Mouse (Mus musculus) stomach, postnatal 0 days (tissue): ENCODE results near the gene Gm2056. TPM values are rescaled to one million over a fixed set of nuclear protein-coding genes. Genes with fewer than 3 reads are reported as not detected.
"Not testable (repeated sequence)": the region's sequence is repeated elsewhere in the genome, so short reads cannot be mapped to it uniquely, and the experiment has no call there.

ENCODE experiments used
- ATAC-seq: fragments of 200-750 bp; cut with Nextera tagmentation; 2 replicates; pipeline ENCODE4 v1.8.0; 2017; ENCODE audit not compliant: low FRiP score, low TSS enrichment
- DNase-seq: peaks from one replicate; pipeline ENCODE4 v3.0.0-alpha.2; 2016; ENCODE audit warnings: low spot score
- H3K27ac ChIP-seq: fragments of 300-500 bp; sonication (generic); replicated peaks from 2 replicates; pipeline ENCODE4 v1.5.1; 2014; ENCODE audit warnings: mild to moderate bottlenecking, control low read depth
- H3K27me3 ChIP-seq: fragments of 300-500 bp; sonication (generic); 2 replicates; pipeline ENCODE4 v1.6.1; 2014; ENCODE audit warnings: low read length; ENCODE audit not compliant: control insufficient read depth, insufficient read depth
- H3K36me3 ChIP-seq: fragments of 300-500 bp; sonication (generic); 2 replicates; pipeline ENCODE4 v1.6.1; 2014; ENCODE audit warnings: low read length, mixed read lengths; ENCODE audit not compliant: control insufficient read depth, insufficient read depth
- H3K4me1 ChIP-seq: fragments of 300-500 bp; sonication (generic); replicated peaks from 2 replicates; pipeline ENCODE4 v1.6.1; 2014; ENCODE audit warnings: antibody characterized with exemption; ENCODE audit not compliant: control insufficient read depth, insufficient read depth
- H3K4me2 ChIP-seq: fragments of 300-500 bp; sonication (generic); replicated peaks from 2 replicates; pipeline ENCODE4 v1.6.1; 2014; ENCODE audit warnings: low read depth, mild to moderate bottlenecking, control low read depth, moderate library complexity
- H3K4me3 ChIP-seq: fragments of 300-500 bp; sonication (generic); 2 replicates; pipeline ENCODE4 v1.5.1; 2014; ENCODE audit warnings: low read depth, low read length, control low read depth
- H3K9ac ChIP-seq: fragments of 300-500 bp; sonication (generic); 2 replicates; pipeline ENCODE4 v1.6.1; 2014; ENCODE audit warnings: mild to moderate bottlenecking, low read length, control low read depth, mixed read lengths
- H3K9me3 ChIP-seq: fragments of 300-500 bp; sonication (generic); 2 replicates; pipeline ENCODE4 v1.6.1; 2016; ENCODE audit warnings: low read length; ENCODE audit not compliant: control insufficient read depth
- CTCF ChIP-seq: IDR thresholded peaks from 2 replicates; pipeline ENCODE4 v1.5.1; 2016; ENCODE audit warnings: antibody characterized with exemption, low read depth, mild to moderate bottlenecking, moderate library complexity
- WGBS: fragments of 180-500 bp; shearing (Covaris S2); extraction: QIAGEN DNeasy Blood & Tissue Kit; methylation state at CpG from one replicate; pipeline ENCODE4 v1.1.7; 2014; 5-methylcytosine and 5-hydroxymethylcytosine counted together
- polyA plus RNA-seq: library from polyadenylated mRNA; unstranded; fragments of >200 nt; fragmentation: Nextera tagmentation; extraction: Ambion mirVana; gene quantifications from 2 replicates; pipeline ENCODE4 v1.2.1, GENCODE M21; 2015

The Gm2056 gene
- polyA plus RNA-seq, result not detected in 2 replicates

GRCm38 (mm10) chr12:88026704-88027103 is at the start of gene Gm2056:
Gm2056 (plus strand) TSS chr12:88027004.
- not testable (repeated sequence) for H3K9ac ChIP-seq, H3K9me3 ChIP-seq, DNase-seq, H3K27me3 ChIP-seq, H3K27ac ChIP-seq, H3K4me2 ChIP-seq, ATAC-seq, H3K36me3 ChIP-seq, H3K4me3 ChIP-seq, H3K4me1 ChIP-seq
- 69% methylated on average over 1 of the region's 1 CpGs for WGBS

- peak; percentile 51 for TF ChIP-seq CTCF
- not testable (repeated sequence) for DNase-seq, ATAC-seq, H3K27me3 ChIP-seq, H3K4me1 ChIP-seq, H3K4me2 ChIP-seq, H3K4me3 ChIP-seq, H3K36me3 ChIP-seq, H3K9me3 ChIP-seq, H3K9ac ChIP-seq, H3K27ac ChIP-seq
These were observed 42.8 kb upstream of the Gm2056 start for GRCm38 (mm10) chr12:87984000-87984399.

- WGBS, result 61% methylated on average over 3 of the region's 3 CpGs
- not testable (repeated sequence) for H3K9me3 ChIP-seq, H3K4me2 ChIP-seq, ATAC-seq, H3K4me3 ChIP-seq, DNase-seq, H3K36me3 ChIP-seq, H3K27ac ChIP-seq, H3K4me1 ChIP-seq, H3K27me3 ChIP-seq, H3K9ac ChIP-seq
These were observed 22.7 kb upstream of the Gm2056 start for GRCm38 (mm10) chr12:88004118-88004517.

GRCm38 (mm10) chr12:88011548-88011947 is 15.3 kb upstream of the Gm2056 start, which contains the start of gene Gm2075:
Gm2075 (plus strand) TSS chr12:88011848.
- ATAC-seq, H3K36me3 ChIP-seq, H3K4me3 ChIP-seq, H3K4me2 ChIP-seq, H3K27ac ChIP-seq, DNase-seq, H3K9me3 ChIP-seq, H3K9ac ChIP-seq, H3K4me1 ChIP-seq, H3K27me3 ChIP-seq: not testable (repeated sequence)
- no CpG with 5 or more reads among the region's 1 CpGs for WGBS

GRCm38 (mm10) chr12:88018671-88019070 is 8.1 kb upstream of the Gm2056 start, which contains the start of gene Gm6803:
Gm6803 (minus strand) TSS chr12:88018771.
- not testable (repeated sequence) for H3K27me3 ChIP-seq, H3K4me3 ChIP-seq, H3K27ac ChIP-seq, DNase-seq, ATAC-seq, H3K4me1 ChIP-seq, H3K9me3 ChIP-seq, H3K4me2 ChIP-seq, H3K36me3 ChIP-seq, H3K9ac ChIP-seq
- 69% methylated on average over 2 of the region's 2 CpGs for WGBS

- not testable (repeated sequence) for ATAC-seq
- WGBS, result 91% methylated on average over 5 of the region's 5 CpGs
These were observed 5.4 kb downstream of the Gm2056 start for GRCm38 (mm10) chr12:88032250-88032649.

GRCm38 (mm10) chr12:88039062-88039461 is 12.3 kb downstream of the Gm2056 start:
- not testable (repeated sequence) for H3K4me2 ChIP-seq, H3K4me3 ChIP-seq, H3K4me1 ChIP-seq, H3K36me3 ChIP-seq, H3K9me3 ChIP-seq, ATAC-seq, H3K27ac ChIP-seq, H3K27me3 ChIP-seq, H3K9ac ChIP-seq, DNase-seq
- peak; percentile 58 for TF ChIP-seq CTCF

More at GRCm38 (mm10) chr12:88032250-88032649, 5.4 kb downstream of the Gm2056 start:
- not testable (repeated sequence) for H3K9me3 ChIP-seq, H3K36me3 ChIP-seq, H3K4me2 ChIP-seq, H3K27ac ChIP-seq, H3K4me3 ChIP-seq, DNase-seq, H3K9ac ChIP-seq, H3K4me1 ChIP-seq, H3K27me3 ChIP-seq

- H3K4me3 ChIP-seq, H3K4me2 ChIP-seq, H3K27ac ChIP-seq, H3K9me3 ChIP-seq, H3K9ac ChIP-seq, ATAC-seq, H3K4me1 ChIP-seq, DNase-seq, H3K36me3 ChIP-seq, H3K27me3 ChIP-seq: not testable (repeated sequence)
- 76% methylated on average over 1 of the region's 1 CpGs for WGBS
These were observed 12.9 kb downstream of the Gm2056 start for GRCm38 (mm10) chr12:88039703-88040102.

- not testable (repeated sequence) for H3K9ac ChIP-seq, H3K27me3 ChIP-seq, H3K27ac ChIP-seq, H3K4me1 ChIP-seq, H3K36me3 ChIP-seq, H3K9me3 ChIP-seq, DNase-seq, H3K4me3 ChIP-seq, ATAC-seq, H3K4me2 ChIP-seq
- 55% methylated on average over 1 of the region's 1 CpGs for WGBS
These were observed 18.4 kb downstream of the Gm2056 start for GRCm38 (mm10) chr12:88045226-88045625.
